Comparison of ENCODE assay signal across 17 mouse cellular contexts in genomic region chr9:43473601-43474302, GRCm38 (mm10).
A peak's percentile ranks its signal among the peaks of the same experiment; 100 is the strongest.
DNase-seq lines count a peak whose midpoint lies in the region; ATAC-seq and TF ChIP-seq lines count a peak whose summit lies in the region.
"Had no signal": no experiment of that assay in that cellular context is flagged by ENCODE, and none has a peak within 500 bp of the region (broad histone marks: within the 10 kb centered on the region; RNA-seq: fewer than 3 reads in every experiment).

No protein-coding gene starts in this region.

- no peaks in the 10 kb centered on the region for H3K9me3 ChIP-seq in hindbrain, embryonic 15.5 days
- no peaks in the 10 kb centered on the region for H3K9me3 ChIP-seq in hindbrain, embryonic 11.5 days (ENCODE audit: control insufficient read depth, low read length)
- H3K9me3 ChIP-seq in midbrain, embryonic 11.5 days (ENCODE audit: control insufficient read depth, low read length) = no peaks in the 10 kb centered on the region
- no peaks in the 10 kb centered on the region for H3K9me3 ChIP-seq in midbrain, embryonic 14.5 days (ENCODE audit: control insufficient read depth, low read length)
- H3K9me3 ChIP-seq in forebrain, embryonic 14.5 days (replicated peaks; ENCODE audit: control insufficient read depth, low read length) = no peaks in the 10 kb centered on the region
- no peaks in the 10 kb centered on the region for H3K9me3 ChIP-seq in limb, embryonic 14.5 days (ENCODE audit: control insufficient read depth, low read length)
- H3K9me3 ChIP-seq: liver, embryonic 13.5 days had no signal

- no peak for DNase-seq in hindbrain, embryonic 11.5 days (ENCODE audit: low spot score)
- peak; percentile 79 for DNase-seq in midbrain, embryonic 11.5 days (ENCODE audit: low spot score, missing footprints)
- no peak for DNase-seq in midbrain, embryonic 14.5 days
- DNase-seq in forebrain, embryonic 14.5 days (ENCODE audit: low spot score) = peak; percentile 81
- DNase-seq in limb, embryonic 14.5 days (ENCODE audit: low spot score) = peak; percentile 32
- no peak for DNase-seq in embryo, embryonic 10.5 days (ENCODE audit: low spot score)
- DNase-seq: adrenal gland, postnatal 14 days; cerebellum, adult 9-11 months; heart, adult 2 months; kidney, adult 2 months; liver, embryonic 13.5 days; thymus, postnatal 25 days had no signal

- H3K36me3 ChIP-seq in hindbrain, embryonic 15.5 days = no peaks in the 10 kb centered on the region
- H3K36me3 ChIP-seq in hindbrain, embryonic 11.5 days (ENCODE audit: control insufficient read depth, insufficient read depth, low read length) = no peaks in the 10 kb centered on the region
- H3K36me3 ChIP-seq in midbrain, embryonic 11.5 days (ENCODE audit: control insufficient read depth, insufficient read depth, low read length) = no peaks in the 10 kb centered on the region
- H3K36me3 ChIP-seq in midbrain, embryonic 14.5 days (ENCODE audit: control insufficient read depth, insufficient read depth, low read length) = no peaks in the 10 kb centered on the region
- H3K36me3 ChIP-seq in forebrain, embryonic 14.5 days (ENCODE audit: control insufficient read depth, insufficient read depth, low read length) = no peaks in the 10 kb centered on the region
- H3K36me3 ChIP-seq in limb, embryonic 14.5 days (ENCODE audit: control insufficient read depth, insufficient read depth, low read length) = no peaks in the 10 kb centered on the region
- H3K36me3 ChIP-seq: G1E; liver, embryonic 13.5 days had no signal

- H3K4me2 ChIP-seq in hindbrain, embryonic 15.5 days = no peak overlapping the region
- no peak overlapping the region for H3K4me2 ChIP-seq in hindbrain, embryonic 11.5 days (replicated peaks; ENCODE audit: low read depth, low read length)
- H3K4me2 ChIP-seq in midbrain, embryonic 11.5 days = no peak overlapping the region
- H3K4me2 ChIP-seq in midbrain, embryonic 14.5 days (ENCODE audit: low read length) = no peak overlapping the region
- H3K4me2 ChIP-seq in forebrain, embryonic 14.5 days (ENCODE audit: low read length) = peak overlapping the region; percentile 14; the same call in 1 of the 2 replicates
- H3K4me2 ChIP-seq in limb, embryonic 14.5 days (replicated peaks; ENCODE audit: low read depth, low read length, severe bottlenecking) = no peak overlapping the region
- H3K4me2 ChIP-seq: hindbrain, embryonic 14.5 days; liver, embryonic 13.5 days had no signal

- no peak for TF ChIP-seq POLR2A in limb, embryonic 14.5 days (IDR thresholded peaks at IDR 0.05; ENCODE audit: borderline replicate concordance, extremely low read depth, insufficient read depth, insufficient read length)

- H3K9ac ChIP-seq in hindbrain, embryonic 15.5 days = no peak overlapping the region
- no peak overlapping the region for H3K9ac ChIP-seq in hindbrain, embryonic 11.5 days (ENCODE audit: low read depth, low read length)
- H3K9ac ChIP-seq in midbrain, embryonic 11.5 days (ENCODE audit: low read length) = no peak overlapping the region
- no peak overlapping the region for H3K9ac ChIP-seq in midbrain, embryonic 14.5 days (replicated peaks; ENCODE audit: low read length)
- no peak overlapping the region for H3K9ac ChIP-seq in forebrain, embryonic 14.5 days (ENCODE audit: low read length)
- H3K9ac ChIP-seq in limb, embryonic 14.5 days (ENCODE audit: low read depth, low read length, severe bottlenecking) = no peak overlapping the region
- H3K9ac ChIP-seq: hindbrain, embryonic 14.5 days; liver, embryonic 13.5 days had no signal

- no peak overlapping the region for H3K4me3 ChIP-seq in hindbrain, embryonic 15.5 days
- no peak overlapping the region for H3K4me3 ChIP-seq in hindbrain, embryonic 11.5 days (ENCODE audit: low read depth, low read length)
- no peak overlapping the region for H3K4me3 ChIP-seq in midbrain, embryonic 11.5 days (ENCODE audit: low read depth, low read length)
- H3K4me3 ChIP-seq in midbrain, embryonic 14.5 days (replicated peaks; ENCODE audit: low read depth, low read length) = no peak overlapping the region
- H3K4me3 ChIP-seq in forebrain, embryonic 14.5 days (ENCODE audit: low read depth, low read length) = no peak overlapping the region
- H3K4me3 ChIP-seq in limb, embryonic 14.5 days (replicated peaks; ENCODE audit: low read length) = no peak overlapping the region
- H3K4me3 ChIP-seq: heart, adult 2 months; liver, embryonic 13.5 days had no signal

- ATAC-seq in hindbrain, embryonic 15.5 days (ENCODE audit: low FRiP score, low read depth) = peak; percentile 39; the same call in 1 of the 2 replicates
- ATAC-seq in hindbrain, embryonic 11.5 days (ENCODE audit: low FRiP score) = no peak
- ATAC-seq in midbrain, embryonic 11.5 days (ENCODE audit: low FRiP score) = no peak
- ATAC-seq in midbrain, embryonic 14.5 days (ENCODE audit: low FRiP score, low TSS enrichment) = no peak
- ATAC-seq in forebrain, embryonic 14.5 days = peak; percentile 69
- ATAC-seq in limb, embryonic 14.5 days (ENCODE audit: low FRiP score, low read depth) = no peak
- ATAC-seq: lung, postnatal 0 days had no signal

- no peaks in the 10 kb centered on the region for H3K27me3 ChIP-seq in hindbrain, embryonic 15.5 days
- H3K27me3 ChIP-seq in hindbrain, embryonic 11.5 days (ENCODE audit: control insufficient read depth, insufficient read depth, low read length) = no peaks in the 10 kb centered on the region
- H3K27me3 ChIP-seq in midbrain, embryonic 11.5 days (ENCODE audit: control insufficient read depth, insufficient read depth, low read length) = no peaks in the 10 kb centered on the region
- H3K27me3 ChIP-seq in midbrain, embryonic 14.5 days (ENCODE audit: control insufficient read depth, insufficient read depth, low read length) = no peaks in the 10 kb centered on the region
- no peaks in the 10 kb centered on the region for H3K27me3 ChIP-seq in forebrain, embryonic 14.5 days (replicated peaks; ENCODE audit: control insufficient read depth, insufficient read depth, low read length)
- no peaks in the 10 kb centered on the region for H3K27me3 ChIP-seq in limb, embryonic 14.5 days (ENCODE audit: control insufficient read depth, insufficient read depth, low read length)
- H3K27me3 ChIP-seq: liver, embryonic 13.5 days had no signal

- H3K4me1 ChIP-seq in hindbrain, embryonic 15.5 days (replicated peaks) = peaks cover 20% of the 10 kb centered on the region
- 0 out of 2 replicates have a peak, but pooled peaks cover 3% of the 10 kb centered on the region for H3K4me1 ChIP-seq in hindbrain, embryonic 11.5 days (replicated peaks; ENCODE audit: control insufficient read depth, insufficient read depth, low read length)
- peaks cover 3% of the 10 kb centered on the region for H3K4me1 ChIP-seq in midbrain, embryonic 11.5 days (ENCODE audit: control insufficient read depth, insufficient read depth, low read length)
- H3K4me1 ChIP-seq in midbrain, embryonic 14.5 days (ENCODE audit: control insufficient read depth, insufficient read depth, low read length) = peaks cover 8% of the 10 kb centered on the region
- H3K4me1 ChIP-seq in forebrain, embryonic 14.5 days (ENCODE audit: control insufficient read depth, insufficient read depth, low read length) = peaks cover 21% of the 10 kb centered on the region; the same call in 1 of the 2 replicates
- H3K4me1 ChIP-seq in limb, embryonic 14.5 days (ENCODE audit: control insufficient read depth, insufficient read depth, low read length) = no peaks in the 10 kb centered on the region
- H3K4me1 ChIP-seq: liver, embryonic 13.5 days had no signal

- no peak overlapping the region for H3K27ac ChIP-seq in hindbrain, embryonic 15.5 days (replicated peaks)
- H3K27ac ChIP-seq in hindbrain, embryonic 11.5 days (ENCODE audit: low read depth, low read length) = no peak overlapping the region
- no peak overlapping the region for H3K27ac ChIP-seq in midbrain, embryonic 11.5 days (ENCODE audit: low read depth, low read length)
- no peak overlapping the region for H3K27ac ChIP-seq in midbrain, embryonic 14.5 days (replicated peaks; ENCODE audit: low read depth, low read length)
- peak overlapping the region; percentile 36; the same call in 1 of the 2 replicates for H3K27ac ChIP-seq in forebrain, embryonic 14.5 days (ENCODE audit: low read depth, low read length)
- H3K27ac ChIP-seq in limb, embryonic 14.5 days (replicated peaks; ENCODE audit: low read depth, low read length) = no peak overlapping the region
- H3K27ac ChIP-seq: heart, adult 2 months; hindbrain, embryonic 14.5 days; liver, embryonic 13.5 days; stomach, postnatal 0 days had no signal

- 44% methylated on average over 16 of the region's 16 CpGs for WGBS in hindbrain, embryonic 15.5 days
- 62% methylated on average over 16 of the region's 16 CpGs for WGBS in hindbrain, embryonic 11.5 days
- WGBS in midbrain, embryonic 11.5 days = 52% methylated on average over 16 of the region's 16 CpGs
- 48% methylated on average over 16 of the region's 16 CpGs for WGBS in midbrain, embryonic 14.5 days
- WGBS in forebrain, embryonic 14.5 days = 37% methylated on average over 16 of the region's 16 CpGs
- WGBS in limb, embryonic 14.5 days = 54% methylated on average over 16 of the region's 16 CpGs

Comparison
In these comparisons a context has a peak if more than half of its experiments do, and no peak if none do; other contexts are left out.
1. ATAC-seq: peak in hindbrain, embryonic 15.5 days (single experiment) and forebrain, embryonic 14.5 days (single experiment); none in hindbrain, embryonic 11.5 days (single experiment), midbrain, embryonic 11.5 days (single experiment), midbrain, embryonic 14.5 days (single experiment) and limb, embryonic 14.5 days (single experiment).
2. DNase-seq: peak in midbrain, embryonic 11.5 days (single experiment), forebrain, embryonic 14.5 days (single experiment) and limb, embryonic 14.5 days (single experiment); none in hindbrain, embryonic 11.5 days (single experiment), midbrain, embryonic 14.5 days (single experiment) and embryo, embryonic 10.5 days (single experiment).